Mouse (Mus musculus) brain, adult 10 weeks (tissue): Measurements from ENCODE around the gene Carf. TPM values are rescaled to one million over a fixed set of nuclear protein-coding genes. Genes with fewer than 3 reads are reported as not detected.

Experiments used
- polyA plus RNA-seq: library from polyadenylated mRNA; stranded (reverse); fragments of 350-450 nt; fragmentation: Illumina TruSeq; extraction: RNeasy Lipid Tissue Mini Kit (QIAGEN cat#74804); gene quantifications from one replicate; pipeline ENCODE4 v1.2.3, GENCODE M21; 2015; ENCODE audit warnings: low read depth, low replicate concordance

Carf gene
- 11.9 TPM for polyA plus RNA-seq

DNA sequence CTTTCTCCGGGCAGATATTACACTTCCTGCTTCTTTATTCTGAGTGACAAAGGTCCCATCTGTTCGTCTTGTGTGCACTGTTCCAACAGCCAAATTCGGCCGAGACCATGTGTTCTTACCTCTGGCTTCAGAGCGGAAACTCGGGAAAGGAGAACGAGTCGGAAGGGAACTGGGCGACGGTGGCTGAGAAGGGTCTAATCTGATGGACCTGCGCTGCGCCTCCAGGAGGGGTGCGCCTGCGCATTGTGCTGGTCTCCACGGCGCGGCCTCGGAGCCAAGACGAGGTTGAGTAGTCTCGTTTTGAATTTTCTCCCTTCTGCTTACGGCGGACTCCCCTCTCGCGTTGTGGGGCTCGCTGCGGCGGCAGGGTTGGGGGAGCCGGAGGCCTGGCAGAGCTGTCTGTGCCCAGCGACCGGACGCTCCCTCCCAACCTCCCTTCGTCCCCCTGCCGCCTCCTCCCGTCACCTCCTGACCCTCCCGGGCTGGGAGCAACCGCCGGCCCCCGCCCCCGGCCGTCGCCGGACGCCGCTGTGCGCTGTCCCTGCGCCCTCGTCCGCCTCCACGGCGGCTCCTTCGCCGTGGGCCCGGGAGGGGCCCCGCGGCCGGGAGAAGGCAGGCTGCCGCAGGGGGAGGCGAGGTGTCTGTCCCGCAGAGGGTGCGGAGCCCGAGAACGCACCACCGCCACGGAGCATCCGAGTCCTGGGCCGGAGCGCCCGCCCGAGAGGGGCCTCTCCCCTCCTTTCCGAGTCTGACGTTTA, at the start of gene Carf, which contains the start of gene Wdr12:
Carf (plus strand) TSS at position 224 of the 758 bp plus-strand sequence.
Wdr12 (minus strand) TSS at position 622 of the 758 bp plus-strand sequence.

GRCm38 (mm10) chr1:60179932-60180783, 82.1 kb downstream of the Carf start, which contains the start of gene Nbeal1:
Gene Nbeal1, plus strand, starts transcription at chr1:60180599.

Other genes with a start within 250 kb of the Carf start
- gene Fam117b, start 185.2 kb upstream of the Carf start, polyA plus RNA-seq, result 29.6 TPM
- 35.7 TPM for gene Ica1l, start 55.1 kb upstream of the Carf start, polyA plus RNA-seq
- gene Wdr12, start 398 bp downstream of the Carf start, polyA plus RNA-seq, result 30.0 TPM
- gene Nbeal1, start 82.4 kb downstream of the Carf start, polyA plus RNA-seq, result 7.4 TPM
- 16.2 TPM for gene Cyp20a1, start 245.1 kb downstream of the Carf start, polyA plus RNA-seq